Mouse (Mus musculus) spleen, adult 12 weeks (tissue): Measurements from ENCODE around the gene Stpg3.

Experiments
- DNase-seq: peaks from one replicate; pipeline ENCODE4 v3.0.0; 2022; ENCODE audit warnings: low spot score

Gene Stpg3

DNA sequence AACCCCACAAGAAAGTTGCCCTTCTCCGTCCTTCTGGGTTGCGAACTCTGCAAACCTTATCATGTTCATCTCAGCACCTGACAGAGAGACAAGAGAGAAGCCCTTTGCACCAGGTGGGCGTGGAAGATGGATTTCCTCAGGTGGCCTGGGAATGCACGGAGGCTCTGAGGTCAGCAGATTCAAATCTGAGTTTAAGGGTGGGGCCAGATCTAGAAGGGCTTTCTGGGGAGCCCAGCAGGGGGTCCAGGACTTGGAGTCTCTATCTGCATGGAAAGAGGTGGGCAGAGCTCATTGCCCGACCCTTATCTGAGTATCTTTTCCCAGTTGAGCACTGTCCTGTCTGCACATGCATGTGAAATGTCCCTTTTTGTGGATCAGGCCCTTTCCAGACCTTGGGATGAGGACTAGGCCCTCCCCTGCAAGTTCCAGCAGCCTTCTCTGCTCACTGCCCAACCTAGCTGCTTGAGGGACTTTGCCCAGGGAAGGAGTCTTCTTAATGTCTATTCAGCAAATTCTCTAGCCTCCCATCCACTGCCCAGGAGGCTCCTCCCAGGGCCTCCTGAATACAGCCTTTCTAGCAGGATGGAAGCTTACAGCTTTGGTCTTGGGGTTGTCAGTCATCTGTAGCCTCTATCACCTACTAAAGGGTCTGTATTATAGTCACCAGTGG lies 20.2 kb upstream of the Stpg3 start:
- DNase-seq, result no peak

DNA sequence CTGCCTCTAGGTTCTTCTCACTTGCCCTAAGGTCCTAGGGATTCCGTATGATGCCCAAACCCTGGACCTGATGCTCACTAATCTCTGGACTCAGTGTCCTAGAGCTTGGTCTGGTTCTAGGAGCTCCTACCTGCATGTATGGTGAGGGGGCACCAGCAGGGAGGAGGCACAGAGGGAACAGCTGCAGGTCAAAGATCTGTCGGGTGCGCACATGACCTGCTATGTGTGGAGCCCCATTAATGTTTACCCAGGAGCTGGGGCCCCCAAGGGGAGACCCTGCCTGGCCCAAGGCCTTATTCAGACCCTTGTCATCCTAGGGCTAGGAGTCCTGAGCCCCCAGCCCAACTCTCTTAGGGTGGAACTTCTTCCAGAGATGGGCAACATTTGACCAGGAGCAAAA lies 19.6 kb upstream of the Stpg3 start, which contains the start of gene Slc34a3:
Gene Slc34a3 (minus strand): TSS at position 315 of the 400 bp plus-strand sequence.
- no peak for DNase-seq

DNA sequence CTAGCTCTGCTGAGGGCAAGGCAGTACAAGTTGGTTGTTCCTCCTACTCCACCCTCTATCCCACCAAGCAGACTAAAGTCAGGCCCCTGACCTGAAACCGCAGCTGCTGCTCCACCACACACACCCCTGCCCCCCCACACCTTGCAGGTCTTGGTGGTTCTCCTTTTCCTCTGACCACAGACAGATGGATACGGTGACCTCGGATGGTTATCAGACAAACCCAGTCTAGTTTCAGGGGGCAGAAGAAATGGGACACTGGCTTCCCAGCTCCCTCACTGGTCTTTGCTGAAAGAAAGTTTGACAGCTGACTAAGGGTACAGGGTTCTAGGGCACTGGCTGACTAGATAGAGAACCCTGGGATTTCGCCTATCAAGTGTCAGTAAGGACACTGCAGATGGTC lies 19.0 kb upstream of the Stpg3 start:
- DNase-seq, result no peak

DNA sequence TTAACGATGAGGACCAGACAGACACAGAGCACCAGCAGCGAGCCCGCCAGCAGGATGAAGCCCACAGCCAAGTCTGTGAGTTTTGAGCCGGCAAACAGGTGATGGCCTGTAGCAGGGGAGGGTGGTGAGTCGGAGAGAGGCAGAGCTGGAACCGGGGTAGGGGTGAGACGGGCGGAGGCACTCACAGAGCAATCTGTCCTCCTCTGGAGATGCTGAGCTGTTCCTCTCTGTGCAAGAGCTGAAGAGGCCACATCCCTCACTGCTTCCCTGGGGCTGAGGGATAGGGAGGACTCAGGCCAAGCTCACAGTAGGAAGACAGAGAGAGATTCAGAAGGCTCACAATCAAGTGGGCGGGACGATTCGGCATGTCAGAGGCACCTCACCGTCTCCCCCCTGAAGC lies 16.6 kb upstream of the Stpg3 start:
- DNase-seq, result no peak

DNA sequence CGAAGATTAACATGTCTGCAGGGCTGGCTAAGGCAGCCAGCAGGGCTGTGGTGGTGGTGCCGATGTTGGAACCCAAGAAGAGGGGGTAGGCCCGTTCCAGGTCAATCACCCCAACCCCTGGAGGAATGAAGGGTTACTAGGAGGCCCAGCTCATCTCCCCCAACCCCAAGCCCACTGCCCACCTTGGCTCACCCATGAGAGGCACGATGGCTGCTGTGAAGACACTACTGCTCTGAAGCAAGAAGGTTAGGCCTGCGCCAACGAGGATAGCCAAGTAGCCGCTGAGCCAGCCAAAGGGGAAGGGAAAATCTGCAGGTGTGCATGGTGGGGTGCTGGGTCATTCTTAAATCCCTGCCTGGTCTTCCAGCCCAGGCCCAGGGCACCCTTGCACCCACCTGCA lies 16.1 kb upstream of the Stpg3 start:
- no peak for DNase-seq

DNA sequence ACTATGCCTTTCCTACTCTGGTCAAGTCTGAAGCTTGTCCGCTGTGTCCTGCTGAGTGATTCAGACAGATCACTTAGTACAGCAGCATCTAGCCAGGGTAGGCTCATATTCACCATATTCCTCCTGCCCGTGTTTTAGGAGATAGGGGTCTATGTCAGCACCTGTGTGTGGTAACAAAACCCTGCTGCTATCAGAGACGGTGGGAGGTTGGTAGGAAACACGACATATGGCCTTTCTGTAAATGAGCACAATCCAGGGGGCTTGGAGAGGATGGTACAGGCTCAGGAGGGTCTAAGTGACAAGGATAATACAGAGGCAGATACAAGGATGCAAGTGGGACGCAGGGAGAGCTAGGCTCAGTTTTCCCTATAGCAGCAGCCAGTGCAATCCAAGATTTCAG lies 15.1 kb upstream of the Stpg3 start:
- DNase-seq, result no peak

DNA sequence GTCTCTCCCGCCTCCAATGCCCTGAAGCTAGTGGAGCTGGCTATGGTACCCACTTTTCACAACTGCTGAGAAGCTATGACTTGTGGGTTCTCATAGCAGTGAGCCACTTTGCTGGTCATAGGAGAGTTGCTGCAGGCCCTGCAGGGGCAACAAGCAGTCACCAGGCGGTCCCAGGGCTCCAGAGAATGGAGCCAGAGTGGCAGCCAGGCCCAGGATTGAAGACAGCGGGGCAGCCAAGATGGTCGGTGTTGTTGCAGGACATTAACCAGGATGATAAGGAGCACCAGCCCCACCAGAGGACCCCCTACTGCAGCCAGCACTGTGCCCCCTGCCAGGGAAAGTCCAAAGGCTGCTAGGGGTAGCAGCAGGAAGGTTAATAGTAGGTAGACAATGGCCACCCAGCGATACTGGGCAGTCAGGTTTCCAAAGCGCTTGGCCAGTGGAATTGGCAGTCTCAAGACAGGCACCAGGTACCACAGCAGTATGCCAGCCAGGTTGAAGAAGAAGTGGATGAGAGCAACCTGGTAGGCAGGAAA lies 14.6 kb upstream of the Stpg3 start:
- no peak for DNase-seq

DNA sequence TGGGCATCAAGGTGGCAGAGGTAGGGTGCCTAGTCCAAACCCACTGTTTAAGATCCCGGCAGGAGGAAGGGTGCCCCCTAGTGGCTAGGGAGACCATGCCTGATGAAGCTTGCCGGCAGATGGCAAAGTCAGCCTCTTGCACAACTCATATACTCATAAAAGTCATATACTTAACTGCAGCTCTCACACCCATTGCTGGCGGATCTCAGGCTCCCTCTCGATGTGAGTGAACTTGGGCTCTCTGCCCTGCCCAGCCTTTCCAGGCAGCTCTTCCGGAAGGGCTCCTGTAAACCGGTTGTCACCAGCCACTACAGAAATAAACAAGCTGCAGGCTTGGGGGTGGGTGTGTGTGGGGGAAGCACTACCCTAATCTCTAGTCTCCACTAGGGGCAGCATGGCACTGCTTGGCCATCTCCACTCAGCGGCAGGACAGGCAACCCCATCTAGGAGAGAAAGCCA lies 14.0 kb upstream of the Stpg3 start:
- DNase-seq, result peak; percentile 80

DNA sequence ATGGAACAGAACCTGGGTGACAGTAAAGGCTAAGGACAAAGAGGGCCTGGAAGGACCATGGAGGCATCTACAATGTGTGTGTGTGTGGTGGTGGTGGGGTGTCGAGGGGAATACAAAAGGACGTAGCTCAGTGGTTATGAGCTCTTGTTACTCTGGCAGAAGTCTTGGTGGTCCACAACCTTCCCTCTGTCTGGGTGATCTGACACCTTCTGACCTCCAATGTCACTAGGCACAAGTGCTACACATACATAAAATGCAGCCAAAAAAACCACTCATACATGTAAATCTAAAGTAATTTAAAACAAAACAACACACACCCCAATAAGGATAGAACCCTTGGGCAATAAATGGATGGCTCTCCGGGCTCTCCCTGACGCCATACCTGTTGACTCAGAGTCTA lies 13.0 kb upstream of the Stpg3 start:
- no peak for DNase-seq

DNA sequence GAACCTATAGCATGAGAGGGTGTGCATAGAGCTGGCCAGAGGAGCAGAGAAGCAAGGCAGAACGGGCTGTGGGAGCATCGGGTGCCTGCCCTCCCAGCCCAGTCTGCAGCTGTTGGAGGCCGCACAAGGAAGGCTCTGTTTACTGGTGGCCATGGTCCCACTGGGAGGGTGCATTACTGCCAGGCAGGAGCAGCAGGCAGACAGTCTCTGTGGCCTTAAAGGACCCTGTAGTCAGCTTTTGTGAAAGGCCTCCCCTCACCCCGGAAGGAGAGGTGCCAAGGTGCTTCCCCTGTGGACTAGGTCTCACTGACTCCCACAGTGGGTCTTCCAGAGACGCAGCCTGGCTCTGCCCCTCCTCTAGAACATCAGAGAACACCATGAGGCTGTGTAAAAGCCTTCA lies 12.4 kb upstream of the Stpg3 start:
- DNase-seq, result no peak

DNA sequence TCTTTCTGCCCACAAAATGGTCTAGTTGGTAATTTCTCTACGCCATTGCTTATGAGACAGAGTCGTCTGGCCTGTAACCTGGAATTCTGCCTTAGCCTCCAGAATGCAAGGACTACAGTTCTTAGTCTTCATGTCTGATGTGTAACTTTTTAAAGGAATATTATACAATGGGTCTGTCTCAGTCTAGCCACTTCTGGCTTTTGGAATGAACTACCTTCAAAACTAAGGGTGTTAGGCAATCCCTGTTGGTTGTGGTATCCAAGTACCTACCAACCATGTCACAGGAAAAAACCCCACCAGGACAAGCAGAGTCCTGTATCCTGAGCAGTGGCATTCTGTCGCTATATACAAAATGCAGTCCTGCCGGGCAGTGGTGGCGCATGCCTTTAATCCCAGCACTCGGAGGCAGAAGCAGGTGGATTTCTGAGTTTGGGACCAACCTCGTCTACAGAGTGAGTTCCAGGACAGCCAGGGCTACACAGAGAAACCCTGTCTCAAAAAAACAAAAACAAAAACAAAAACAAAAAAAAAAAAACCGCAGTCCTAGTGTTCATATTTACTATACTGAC lies 11.5 kb upstream of the Stpg3 start:
- no peak for DNase-seq

DNA sequence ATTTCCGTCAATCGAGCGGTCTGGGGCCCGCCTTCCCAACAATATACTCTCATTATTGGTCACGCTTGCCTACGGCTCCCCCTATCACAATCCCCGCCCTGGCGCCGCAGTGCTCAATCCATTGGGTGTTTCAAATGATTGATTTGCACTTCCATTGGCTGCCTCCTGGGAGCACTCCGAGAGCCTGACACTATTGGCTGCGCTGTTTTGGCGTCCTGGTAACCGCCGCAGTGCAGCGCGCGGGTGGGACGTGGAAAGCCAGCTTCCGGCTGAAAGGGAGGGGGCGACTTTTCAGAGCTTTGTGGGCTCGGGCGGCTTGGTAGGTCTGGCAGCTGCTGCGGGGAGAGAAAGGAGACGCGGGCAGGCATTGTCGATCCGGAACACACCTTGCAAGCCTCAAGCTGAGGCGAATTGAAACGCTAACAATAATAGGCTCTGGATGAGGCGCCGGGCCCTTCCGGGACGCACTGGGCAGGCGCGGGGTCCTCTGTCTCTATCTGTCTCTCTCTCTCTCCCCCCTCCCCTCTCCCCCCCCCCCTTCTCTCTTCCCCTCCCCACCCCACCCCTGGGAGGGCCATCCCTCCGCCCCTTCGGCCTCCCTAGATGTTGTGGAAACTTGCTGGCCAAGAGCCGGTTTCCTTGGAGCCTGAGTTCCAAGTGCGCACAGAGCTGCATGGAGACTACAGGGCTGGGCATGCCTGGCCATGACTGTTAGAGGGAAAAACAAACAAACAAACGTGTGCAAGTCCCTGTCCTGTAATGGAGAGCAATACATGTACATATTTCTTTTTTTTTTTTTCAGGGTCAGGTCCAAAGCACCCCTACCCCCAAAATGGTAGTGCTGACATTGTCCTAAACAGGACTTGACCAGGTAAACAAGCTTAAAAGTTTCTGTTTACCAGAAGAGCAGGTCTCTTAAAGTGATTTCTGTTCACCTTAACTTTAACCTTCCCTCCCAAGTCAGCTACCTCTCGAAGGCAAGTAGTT lies 10.6 kb upstream of the Stpg3 start:
- peak; percentile 96 for DNase-seq

DNA sequence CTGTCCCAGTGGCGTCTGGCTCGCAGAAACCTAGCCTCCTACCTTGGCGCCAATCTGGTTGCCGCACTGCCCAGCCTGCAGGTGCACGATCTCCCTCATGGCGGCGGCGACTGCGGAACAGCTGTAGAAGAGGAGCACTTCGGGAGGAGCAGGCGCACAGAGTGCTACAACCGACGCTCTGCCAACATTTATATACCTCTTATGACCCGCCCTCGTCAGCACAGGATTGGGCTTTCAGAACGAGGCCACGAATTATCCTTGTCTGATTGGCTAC lies 10.0 kb upstream of the Stpg3 start, which contains the start of gene Tubb4b:
Gene Tubb4b (minus strand): TSS at position 211 of the 274 bp plus-strand sequence.
- DNase-seq, result no peak

DNA sequence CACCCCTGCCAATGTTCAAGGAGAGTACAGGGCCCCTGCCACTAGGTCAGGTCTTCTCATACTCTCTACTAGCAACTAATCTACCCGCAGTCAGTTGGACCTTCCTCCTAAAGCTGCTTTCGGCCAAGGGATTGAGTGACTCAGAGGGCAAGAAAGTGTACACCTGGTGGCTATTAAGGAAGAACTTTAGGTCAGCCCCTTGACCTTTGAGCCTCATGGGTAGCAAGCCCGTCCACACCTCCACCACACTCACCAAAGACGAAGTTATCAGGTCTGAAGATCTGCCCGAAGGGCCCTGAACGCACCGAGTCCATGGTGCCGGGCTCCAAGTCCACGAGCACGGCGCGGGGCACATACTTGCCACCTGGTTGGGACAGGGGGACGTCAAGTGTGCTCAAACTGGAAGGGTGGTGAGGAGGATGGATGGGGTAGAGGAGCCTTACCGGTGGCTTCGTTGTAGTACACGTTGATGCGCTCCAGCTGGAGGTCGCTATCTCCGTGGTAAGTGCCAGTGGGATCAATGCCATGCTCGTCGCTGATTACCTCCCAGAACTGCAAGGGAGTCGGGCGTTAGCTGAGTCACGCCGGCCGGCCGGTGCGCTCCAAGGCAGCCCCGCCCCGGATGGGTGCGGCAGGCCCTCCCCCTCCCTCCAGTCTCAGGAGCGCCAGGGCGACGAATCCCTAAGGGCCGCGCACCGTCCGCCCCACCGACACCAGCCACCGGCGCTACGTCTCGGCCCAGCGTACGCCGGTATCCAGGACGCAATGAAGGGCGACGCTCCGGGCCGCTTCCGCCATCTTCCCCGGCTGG lies 9.4 kb upstream of the Stpg3 start:
- peak; percentile 87 for DNase-seq

DNA sequence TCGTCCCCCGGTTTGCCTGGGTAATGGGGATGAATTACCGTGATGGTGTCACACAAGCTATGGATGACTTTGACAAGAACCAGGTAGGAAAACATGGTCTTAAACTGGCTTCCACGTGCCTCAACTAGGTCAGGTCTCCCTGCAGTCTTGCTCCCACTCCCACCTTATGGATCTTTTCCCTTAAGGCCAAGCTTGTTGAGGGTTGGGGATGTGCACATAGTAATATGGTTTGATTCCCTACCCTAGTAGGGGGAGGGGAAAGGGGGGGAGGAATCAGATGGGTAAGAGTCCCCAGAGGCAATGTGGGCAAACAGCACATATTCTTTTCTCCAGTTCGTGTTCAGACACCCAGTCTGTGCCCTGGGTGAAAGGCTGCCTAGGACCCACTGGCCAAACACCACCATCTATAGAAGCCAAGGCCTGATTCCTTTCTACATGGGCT lies 6.9 kb upstream of the Stpg3 start:
- no peak for DNase-seq

DNA sequence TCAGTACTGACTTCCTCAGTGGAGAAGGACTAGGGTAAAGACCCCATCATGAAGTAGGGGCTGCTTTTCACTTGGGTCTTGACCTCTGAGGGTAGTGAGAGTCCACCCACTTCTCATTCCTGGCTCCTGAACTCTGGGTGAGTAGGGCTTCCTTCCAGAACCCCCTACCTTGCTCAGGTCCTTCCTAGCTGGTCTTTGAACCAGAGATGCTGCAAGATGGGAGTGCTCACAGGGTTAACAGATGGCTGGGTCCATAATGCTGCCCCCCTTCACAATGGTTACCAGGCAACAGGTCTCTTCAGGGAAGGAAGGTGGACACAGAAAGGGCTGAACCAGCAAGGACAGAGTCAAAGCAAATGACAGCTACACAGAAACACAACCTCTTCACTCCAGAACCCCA lies 4.0 kb upstream of the Stpg3 start, which contains the start of gene Fam166a:
Gene Fam166a (plus strand): TSS at position 301 of the 400 bp plus-strand sequence.
- no peak for DNase-seq

DNA sequence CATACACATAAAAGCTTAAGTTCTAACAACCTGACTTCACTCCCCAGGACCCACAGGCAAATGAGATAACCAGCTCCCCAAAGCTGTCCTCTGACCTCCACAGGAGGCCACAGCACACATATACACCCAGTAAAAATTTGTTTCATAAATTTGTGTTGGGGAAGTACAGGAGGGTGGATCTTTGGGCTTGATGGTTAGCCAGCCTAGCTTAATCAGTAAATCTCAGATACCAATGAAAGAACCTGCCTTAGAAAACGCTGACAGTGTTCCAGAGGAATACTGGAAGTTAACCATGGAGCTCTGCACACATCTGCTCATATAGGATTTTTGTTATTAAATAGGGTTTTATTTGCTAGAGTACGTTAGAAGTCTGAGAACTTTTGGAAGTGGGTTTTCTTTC lies 3.2 kb upstream of the Stpg3 start:
- DNase-seq, result no peak

DNA sequence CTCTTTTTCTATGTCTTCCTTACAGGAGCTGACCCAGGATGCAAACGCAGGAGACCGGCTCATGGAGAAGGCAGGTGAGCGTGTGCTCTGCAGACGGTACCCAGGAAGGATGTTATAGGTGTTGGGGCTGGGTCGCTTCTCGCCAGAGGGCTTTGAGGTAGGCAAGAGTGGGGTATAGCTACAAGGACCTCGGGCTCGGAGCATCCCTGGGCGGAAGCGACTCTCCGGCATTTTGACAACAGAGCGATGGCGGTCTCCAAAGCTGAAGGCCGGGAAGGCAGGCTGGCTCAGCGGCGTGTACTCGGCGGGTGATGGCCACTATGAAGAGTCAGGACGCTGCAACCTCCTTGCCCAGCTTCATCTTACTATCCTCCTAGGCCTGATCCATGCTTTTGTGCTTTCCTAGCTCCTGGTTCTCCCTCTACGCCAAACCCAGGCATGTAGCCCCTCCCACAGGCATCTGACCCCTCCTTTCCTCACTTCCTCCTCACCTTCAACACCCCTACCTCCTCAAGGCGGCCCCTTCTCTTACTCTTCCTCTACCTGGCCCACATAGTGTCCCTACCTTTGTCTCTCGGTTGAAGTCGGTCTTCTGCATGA lies 1.1 kb downstream of the Stpg3 start:
- no peak for DNase-seq

DNA sequence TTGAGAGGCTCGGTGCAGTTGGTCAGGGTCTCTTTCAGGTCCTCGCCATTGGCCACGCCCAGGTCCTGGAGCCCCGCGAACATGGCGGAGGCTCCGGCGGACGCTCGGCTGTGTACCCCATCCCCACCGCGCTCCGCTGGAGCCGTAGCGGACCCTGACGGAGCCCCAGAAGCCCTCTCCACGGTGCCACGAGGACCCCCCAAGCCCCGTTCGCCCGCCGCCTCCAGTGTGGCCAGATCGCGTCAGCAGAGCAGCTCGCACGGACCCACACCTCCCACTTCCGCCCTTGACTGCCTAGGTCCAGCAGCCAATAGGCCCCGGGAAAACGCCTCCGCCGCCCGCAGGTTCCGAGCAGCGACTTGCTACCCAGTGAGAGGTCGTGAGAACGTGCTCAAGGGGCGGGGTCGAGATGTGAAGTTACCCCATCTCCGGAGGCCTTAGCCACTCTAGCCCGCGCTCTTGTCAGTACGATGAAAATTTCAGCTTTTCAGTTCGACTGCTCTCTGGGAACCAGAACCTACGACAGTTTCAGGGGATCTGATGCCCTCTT lies 3.2 kb downstream of the Stpg3 start, which contains the start of gene Nelfb:
Gene Nelfb (minus strand): TSS at position 369 of the 550 bp plus-strand sequence.
- DNase-seq, result peak; percentile 81

DNA sequence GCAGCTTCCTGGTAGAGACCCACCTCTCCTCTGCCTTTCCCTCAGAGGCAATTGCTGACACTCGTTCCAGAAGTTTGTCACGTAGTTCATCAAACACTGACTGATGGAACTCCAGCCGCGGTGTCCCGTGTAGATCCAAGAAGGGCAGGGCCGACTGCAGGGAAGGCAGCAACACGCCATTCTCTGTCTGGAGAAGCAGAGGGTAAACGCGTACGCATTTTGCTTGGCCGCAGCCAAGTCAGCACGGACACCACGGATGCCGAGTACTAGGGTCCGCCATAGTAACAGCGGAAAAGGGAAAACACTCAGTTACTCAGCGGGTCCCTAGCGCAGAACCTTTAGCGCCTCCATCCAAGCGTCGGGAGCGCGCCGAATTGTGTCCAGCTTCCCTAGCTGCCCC lies 3.8 kb downstream of the Stpg3 start:
- DNase-seq, result peak; percentile 15

DNA sequence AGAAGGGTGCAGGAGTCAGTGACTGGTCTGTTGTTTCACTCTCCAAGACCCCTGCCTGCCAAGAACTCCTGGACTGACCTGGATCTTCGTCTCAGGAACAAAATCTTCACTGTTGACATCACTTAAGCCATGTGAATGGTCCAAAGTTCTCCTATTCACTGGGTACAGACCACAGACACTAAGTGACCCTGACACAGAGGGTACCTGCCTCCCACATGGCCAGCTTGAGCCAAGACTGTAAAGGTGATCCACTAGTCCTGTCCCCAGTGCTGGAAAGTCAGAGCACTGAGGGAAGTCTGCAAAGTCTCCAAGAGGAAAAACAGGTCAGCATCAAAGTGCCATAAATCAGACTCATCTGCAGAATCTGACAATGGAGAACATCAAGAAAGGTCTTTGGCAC lies 6.8 kb downstream of the Stpg3 start:
- DNase-seq, result no peak
